Mouse (Mus musculus): ENCODE results near the gene Ucp2. TPM values are rescaled to one million over a fixed set of nuclear protein-coding genes. Genes with fewer than 3 reads are reported as not detected.

Ucp2 gene
- polyA plus RNA-seq, 1 experiment from 2014 or later, result 221 TPM

GRCm38 (mm10) chr7:100536804-100537518, 43.8 kb downstream of the Ucp2 start, which contains the start of gene Coa4:
Coa4 (plus strand) TSS chr7:100537071.
- WGBS, result under 1% methylated on average over 33 of the region's 33 CpGs

DNA sequence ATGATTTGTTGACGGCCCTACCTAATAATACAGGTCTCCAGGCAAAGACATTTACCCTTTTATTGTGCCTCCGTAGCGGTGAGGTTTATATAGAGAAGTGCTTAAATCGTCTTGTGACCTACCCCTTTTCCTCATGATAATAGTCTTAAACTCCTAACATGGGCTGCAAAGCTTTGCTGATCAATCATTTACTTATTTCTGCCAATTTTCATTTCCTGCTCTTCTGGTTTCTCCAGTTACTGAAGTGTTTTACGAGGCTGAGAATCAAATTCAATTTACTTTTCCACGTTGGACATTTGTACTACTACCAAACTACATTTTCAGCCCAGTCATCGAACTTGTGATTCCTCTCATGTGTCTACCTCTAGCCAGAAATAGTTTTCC, 44.4 kb downstream of the Ucp2 start:
- no peaks in the 10 kb centered on the region for H3K9me3 ChIP-seq (ENCODE audit: low read length)
- H3K36me3 ChIP-seq (ENCODE audit: insufficient read depth, low read length), result peaks cover 17% of the 10 kb centered on the region
- peak overlapping the region; percentile 75 for H3K4me3 ChIP-seq (ENCODE audit: low read length)
- H3K27ac ChIP-seq (ENCODE audit: low read length), result peak overlapping the region; percentile 91
- no peaks in the 10 kb centered on the region for H3K27me3 ChIP-seq (ENCODE audit: insufficient read depth, low read length)
- WGBS, result 25% methylated on average over 7 of the region's 7 CpGs
- peak overlapping the region; percentile 80 for H3K9ac ChIP-seq (replicated peaks; ENCODE audit: low read length)
- H3K4me2 ChIP-seq (replicated peaks; ENCODE audit: low read depth, low read length), result peak overlapping the region; percentile 69
- ATAC-seq (ENCODE audit: low FRiP score, low TSS enrichment), result no peak; the same call in 1 of the 2 replicates
- peaks cover 11% of the 10 kb centered on the region; the same call in 1 of the 2 replicates for H3K4me1 ChIP-seq (ENCODE audit: insufficient read depth, low read length)

More at GRCm38 (mm10) chr7:100536804-100537518, 43.8 kb downstream of the Ucp2 start, which contains the start of gene Coa4:
- ATAC-seq (ENCODE audit: low FRiP score, low TSS enrichment), result peak; percentile 99
- Histone ChIP-seq H3K9ac (replicated peaks; ENCODE audit: low read length) (peak within 1 kb of the TSS; percentile 80), H3K4me2 (replicated peaks; ENCODE audit: low read depth, low read length) (peak within 1 kb of the TSS; percentile 69), H3K4me3 (ENCODE audit: low read length) (peak within 1 kb of the TSS; percentile 75), H3K9me3 (ENCODE audit: low read length) (no peaks in the 10 kb centered on the region), H3K4me1 (ENCODE audit: insufficient read depth, low read length) (peaks cover 11% of the 10 kb centered on the region; the same call in 1 of the 2 replicates), H3K36me3 (ENCODE audit: insufficient read depth, low read length) (peaks cover 17% of the 10 kb centered on the region), H3K27ac (ENCODE audit: low read length) (peak within 1 kb of the TSS; percentile 91), H3K27me3 (ENCODE audit: insufficient read depth, low read length) (no peaks in the 10 kb centered on the region)

GRCm38 (mm10) chr7:100539516-100539915, 46.4 kb downstream of the Ucp2 start:
- Histone ChIP-seq H3K9ac (replicated peaks; ENCODE audit: low read length) (no peak overlapping the region), H3K36me3 (ENCODE audit: insufficient read depth, low read length) (peaks cover 17% of the 10 kb centered on the region), H3K4me3 (ENCODE audit: low read length) (no peak overlapping the region), H3K27ac (ENCODE audit: low read length) (no peak overlapping the region), H3K27me3 (ENCODE audit: insufficient read depth, low read length) (no peaks in the 10 kb centered on the region), H3K4me2 (replicated peaks; ENCODE audit: low read depth, low read length) (no peak overlapping the region), H3K4me1 (ENCODE audit: insufficient read depth, low read length) (peaks cover 11% of the 10 kb centered on the region; the same call in 1 of the 2 replicates), H3K9me3 (ENCODE audit: low read length) (no peaks in the 10 kb centered on the region)
- 93% methylated on average over 9 of the region's 9 CpGs for WGBS
- no peak for ATAC-seq (ENCODE audit: low FRiP score, low TSS enrichment)

- Histone ChIP-seq H3K27me3 (ENCODE audit: insufficient read depth, low read length) (no peaks in the 10 kb centered on the region), H3K9me3 (ENCODE audit: low read length) (no peaks in the 10 kb centered on the region), H3K4me2 (replicated peaks; ENCODE audit: low read depth, low read length) (no peak overlapping the region), H3K36me3 (ENCODE audit: insufficient read depth, low read length) (peaks cover 16% of the 10 kb centered on the region), H3K9ac (replicated peaks; ENCODE audit: low read length) (no peak overlapping the region), H3K4me1 (ENCODE audit: insufficient read depth, low read length) (no peaks in the 10 kb centered on the region), H3K27ac (ENCODE audit: low read length) (no peak overlapping the region), H3K4me3 (ENCODE audit: low read length) (no peak overlapping the region)
- ATAC-seq (ENCODE audit: low FRiP score, low TSS enrichment), result no peak
- 65% methylated on average over 1 of the region's 1 CpGs for WGBS
Measured at GRCm38 (mm10) chr7:100544437-100544836, 51.3 kb downstream of the Ucp2 start.

GRCm38 (mm10) chr7:100547631-100548030, 54.5 kb downstream of the Ucp2 start:
- no peak for ATAC-seq (ENCODE audit: low FRiP score, low TSS enrichment)
- Histone ChIP-seq H3K4me3 (ENCODE audit: low read length) (no peak overlapping the region), H3K4me1 (ENCODE audit: insufficient read depth, low read length) (no peaks in the 10 kb centered on the region), H3K36me3 (ENCODE audit: insufficient read depth, low read length) (peaks cover 12% of the 10 kb centered on the region; the same call in 1 of the 2 replicates), H3K27ac (ENCODE audit: low read length) (no peak overlapping the region), H3K9me3 (ENCODE audit: low read length) (no peaks in the 10 kb centered on the region), H3K27me3 (ENCODE audit: insufficient read depth, low read length) (no peaks in the 10 kb centered on the region), H3K9ac (replicated peaks; ENCODE audit: low read length) (no peak overlapping the region), H3K4me2 (replicated peaks; ENCODE audit: low read depth, low read length) (no peak overlapping the region)
- WGBS, result 87% methylated on average over 4 of the region's 4 CpGs

DNA sequence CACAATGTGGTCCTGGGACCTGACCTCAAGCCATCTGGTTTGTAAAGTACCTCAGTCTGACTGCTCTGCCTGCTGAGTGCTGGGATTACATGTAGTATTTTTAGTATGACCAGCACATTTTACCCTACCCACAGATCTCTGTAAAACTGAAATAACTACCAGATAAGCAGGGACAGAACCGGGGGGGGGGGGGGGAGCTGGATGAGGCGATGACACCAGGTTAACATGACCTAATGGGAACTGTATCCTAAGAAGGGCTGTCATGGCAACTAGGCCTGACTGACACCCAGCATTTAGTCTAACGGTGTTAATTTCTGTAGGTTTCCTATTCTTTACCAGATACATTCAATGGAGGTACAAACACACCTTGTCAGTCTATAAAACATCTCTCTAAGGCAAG, 56.7 kb downstream of the Ucp2 start:
- no peaks in the 10 kb centered on the region for H3K4me1 ChIP-seq (ENCODE audit: insufficient read depth, low read length)
- no peaks in the 10 kb centered on the region for H3K9me3 ChIP-seq (ENCODE audit: low read length)
- no peak overlapping the region for H3K4me3 ChIP-seq (ENCODE audit: low read length)
- H3K4me2 ChIP-seq (replicated peaks; ENCODE audit: low read depth, low read length), result no peak overlapping the region
- H3K27ac ChIP-seq (ENCODE audit: low read length), result no peak overlapping the region
- no peak for ATAC-seq (ENCODE audit: low FRiP score, low TSS enrichment)
- peaks cover 12% of the 10 kb centered on the region; the same call in 1 of the 2 replicates for H3K36me3 ChIP-seq (ENCODE audit: insufficient read depth, low read length)
- H3K9ac ChIP-seq (replicated peaks; ENCODE audit: low read length), result no peak overlapping the region
- WGBS, result 93% methylated on average over 3 of the region's 3 CpGs
- H3K27me3 ChIP-seq (ENCODE audit: insufficient read depth, low read length), result no peaks in the 10 kb centered on the region

GRCm38 (mm10) chr7:100550338-100551007, 57.3 kb downstream of the Ucp2 start:
- no peak overlapping the region for H3K4me2 ChIP-seq (replicated peaks; ENCODE audit: low read depth, low read length)
- no peaks in the 10 kb centered on the region for H3K9me3 ChIP-seq (ENCODE audit: low read length)
- no peak for ATAC-seq (ENCODE audit: low FRiP score, low TSS enrichment)
- peaks cover 12% of the 10 kb centered on the region; the same call in 1 of the 2 replicates for H3K36me3 ChIP-seq (ENCODE audit: insufficient read depth, low read length)
- H3K27ac ChIP-seq (ENCODE audit: low read length), result no peak overlapping the region
- H3K4me3 ChIP-seq (ENCODE audit: low read length), result no peak overlapping the region
- no peaks in the 10 kb centered on the region for H3K27me3 ChIP-seq (ENCODE audit: insufficient read depth, low read length)
- WGBS, result 61% methylated on average over 5 of the region's 5 CpGs
- no peak overlapping the region for H3K9ac ChIP-seq (replicated peaks; ENCODE audit: low read length)
- H3K4me1 ChIP-seq (ENCODE audit: insufficient read depth, low read length), result no peaks in the 10 kb centered on the region

Other genes starting within 250 kb of the Ucp2 start
- gene P4ha3, start 207.8 kb upstream of the Ucp2 start, polyA plus RNA-seq (2015; fragmentation: Nextera tagmentation; extraction: Ambion mirVana), result 7.2 and 9.3 TPM in 2 replicates
- 23.6 and 29.8 TPM in 2 replicates for gene C2cd3, start 121.1 kb upstream of the Ucp2 start, polyA plus RNA-seq (2015; fragmentation: Nextera tagmentation; extraction: Ambion mirVana)
- 72.5 and 79.5 TPM in 2 replicates for gene Ppme1, start 121.0 kb upstream of the Ucp2 start, polyA plus RNA-seq (2015; fragmentation: Nextera tagmentation; extraction: Ambion mirVana)
- 0.09 and 0.14 TPM in 2 replicates for gene Ucp3, start 20.3 kb upstream of the Ucp2 start, polyA plus RNA-seq (2015; fragmentation: Nextera tagmentation; extraction: Ambion mirVana)
- 0.50 and 0.60 TPM in 2 replicates for gene Dnajb13, start 21.6 kb downstream of the Ucp2 start, polyA plus RNA-seq (2015; fragmentation: Nextera tagmentation; extraction: Ambion mirVana)
- gene Coa4, start 43.7 kb downstream of the Ucp2 start, polyA plus RNA-seq (2015; fragmentation: Nextera tagmentation; extraction: Ambion mirVana), result 23.4 and 26.3 TPM in 2 replicates
- gene Rab6a, start 114.1 kb downstream of the Ucp2 start, polyA plus RNA-seq (2015; fragmentation: Nextera tagmentation; extraction: Ambion mirVana), result 88.3 and 91.1 TPM in 2 replicates
- 81.5 and 82.3 TPM in 2 replicates for gene Mrpl48, start 115.0 kb downstream of the Ucp2 start, polyA plus RNA-seq (2015; fragmentation: Nextera tagmentation; extraction: Ambion mirVana)
- 4.3 and 4.9 TPM in 2 replicates for gene Plekhb1, start 169.1 kb downstream of the Ucp2 start, polyA plus RNA-seq (2015; fragmentation: Nextera tagmentation; extraction: Ambion mirVana)
- gene Fam168a, start 213.3 kb downstream of the Ucp2 start, polyA plus RNA-seq (2015; fragmentation: Nextera tagmentation; extraction: Ambion mirVana), result 35.2 and 41.0 TPM in 2 replicates